Mouse (Mus musculus): ENCODE measurements around the gene Mgp.

The Mgp gene

GRCm38 (mm10) chr6:136875670-136876069 is at the start of gene Mgp:
TSS of gene Mgp (minus strand) at chr6:136875823.
- in situ Hi-C loops (cut with MboI): no loop called here

- in situ Hi-C loops (cut with MboI): no loop called here
These were observed 49.4 kb upstream of the Mgp start for GRCm38 (mm10) chr6:136925049-136925448.

GRCm38 (mm10) chr6:136923532-136923931 is 47.9 kb upstream of the Mgp start, which contains the start of gene Pde6h:
TSS of gene Pde6h (plus strand) at chr6:136923832.
- in situ Hi-C loops (cut with MboI): no loop called here

- in situ Hi-C loops (cut with MboI): no loop called here
These were observed 47.2 kb upstream of the Mgp start for GRCm38 (mm10) chr6:136922871-136923270.

GRCm38 (mm10) chr6:136922080-136922479 is 46.5 kb upstream of the Mgp start, which contains the start of gene Erp27:
TSS of gene Erp27 (minus strand) at chr6:136922180.
- in situ Hi-C loops (cut with MboI): no loop called here

- in situ Hi-C loops (cut with MboI): no loop called here
These were observed 46.0 kb upstream of the Mgp start for GRCm38 (mm10) chr6:136921601-136922000.

- in situ Hi-C loops (cut with MboI): no loop called here
These were observed 45.0 kb upstream of the Mgp start for GRCm38 (mm10) chr6:136920320-136921257.

GRCm38 (mm10) chr6:136917885-136918284 is 42.3 kb upstream of the Mgp start:
- in situ Hi-C loops (cut with MboI): no loop called here

- in situ Hi-C loops (cut with MboI): no loop called here
These were observed 40.2 kb upstream of the Mgp start for GRCm38 (mm10) chr6:136915721-136916395.

- in situ Hi-C loops (cut with MboI): no loop called here
These were observed 38.6 kb upstream of the Mgp start for GRCm38 (mm10) chr6:136914234-136914633.

- in situ Hi-C loops (cut with MboI): no loop called here
These were observed 37.9 kb upstream of the Mgp start for GRCm38 (mm10) chr6:136913384-136914126.

GRCm38 (mm10) chr6:136912751-136913265 is 37.2 kb upstream of the Mgp start:
- in situ Hi-C loops (cut with MboI): no loop called here

GRCm38 (mm10) chr6:136910247-136910890 is 34.7 kb upstream of the Mgp start:
- in situ Hi-C loops (cut with MboI): no loop called here

GRCm38 (mm10) chr6:136906937-136907293 is 31.3 kb upstream of the Mgp start:
- in situ Hi-C loops (cut with MboI): no loop called here

- in situ Hi-C loops (cut with MboI): no loop called here
These were observed 30.8 kb upstream of the Mgp start for GRCm38 (mm10) chr6:136906283-136906936.

GRCm38 (mm10) chr6:136903885-136904470 is 28.4 kb upstream of the Mgp start:
- in situ Hi-C loops (cut with MboI): no loop called here

GRCm38 (mm10) chr6:136902527-136902926 is 26.9 kb upstream of the Mgp start:
- in situ Hi-C loops (cut with MboI): no loop called here

GRCm38 (mm10) chr6:136901010-136901409 is 25.4 kb upstream of the Mgp start:
- in situ Hi-C loops (cut with MboI): no loop called here

- in situ Hi-C loops (cut with MboI): no loop called here
These were observed 24.9 kb upstream of the Mgp start for GRCm38 (mm10) chr6:136900369-136901009.

- in situ Hi-C loops (cut with MboI): no loop called here
These were observed 23.3 kb upstream of the Mgp start for GRCm38 (mm10) chr6:136898954-136899353.

All from mature B cell (primary cell).